In genomic region chr13:30063741-30064140, GRCm38 (mm10) we compare ENCODE assay signal across 21 mouse cellular contexts.
DNase-seq lines count a peak whose midpoint lies in the region; ATAC-seq and TF ChIP-seq lines count a peak whose summit lies in the region.
"Had no signal": no experiment of that assay in that cellular context is flagged by ENCODE, and none has a peak within 500 bp of the region (broad histone marks: within the 10 kb centered on the region; RNA-seq: fewer than 3 reads in every experiment).

No protein-coding gene starts in this region.

- no peak overlapping the region for H3K27ac ChIP-seq in midbrain, embryonic 11.5 days (ENCODE audit: low read depth, low read length)
- no peak overlapping the region for H3K27ac ChIP-seq in midbrain, embryonic 13.5 days

- no peaks in the 10 kb centered on the region for H3K9me3 ChIP-seq in midbrain, embryonic 11.5 days (ENCODE audit: control insufficient read depth, low read length)
- H3K9me3 ChIP-seq in midbrain, embryonic 13.5 days, result no peaks in the 10 kb centered on the region
- H3K9me3 ChIP-seq: G1E had no signal

- CTCF ChIA-PET in Patski (lab: Charles Lee), result no interaction called here

- in situ Hi-C loops in Patski (cut with MboI; ENCODE audit: low pct_unique_long_range_greater_than_20kb), result no loop called here

- WGBS in midbrain, embryonic 11.5 days, result 84% methylated on average over 3 of the region's 3 CpGs
- WGBS in midbrain, embryonic 13.5 days, result 80% methylated on average over 3 of the region's 3 CpGs

- H3K4me3 ChIP-seq in midbrain, embryonic 11.5 days (ENCODE audit: low read depth, low read length), result no peak overlapping the region
- H3K4me3 ChIP-seq in midbrain, embryonic 13.5 days (replicated peaks), result no peak overlapping the region

- POLR2A ChIA-PET in Patski (lab: Charles Lee), result interaction anchor here (0.6 kb wide), 1 partner anchor 25 kb away, joined by 4 read pairs; no protein-coding TSS in a partner anchor

- H3K9ac ChIP-seq in midbrain, embryonic 11.5 days (ENCODE audit: low read length), result no peak overlapping the region
- H3K9ac ChIP-seq in midbrain, embryonic 13.5 days (replicated peaks), result no peak overlapping the region

- DNase-seq in heart, adult 11 months, result peak; percentile 57
- no peak for DNase-seq in heart, postnatal 10 days
- peak; percentile 70 for DNase-seq in midbrain, embryonic 11.5 days (ENCODE audit: low spot score, missing footprints)
- peak; percentile 9 for DNase-seq in Patski (ENCODE audit: low read depth, low spot score)
- no peak for DNase-seq in right cerebral cortex, postnatal 4 days
- DNase-seq: adrenal gland, adult 2 months; adrenal gland, adult 8-10 months; adrenal gland, postnatal 10 days; adrenal gland, postnatal 14 days; adrenal gland, postnatal 25 days; adrenal gland, postnatal 36 days; B cell, adult 2 months; cerebellum, adult 11 months; cerebellum, adult 11-12 months; cerebellum, adult 18-20 months; cerebellum, adult 2 months had no signal

- intact Hi-C loops in heart, postnatal 10 days (cut with DNase I), result no loop called here

- no peak for TF ChIP-seq CTCF in Patski (IDR thresholded peaks at IDR 0.05)

- ATAC-seq in midbrain, embryonic 11.5 days (ENCODE audit: low FRiP score), result no peak
- no peak for ATAC-seq in midbrain, embryonic 13.5 days
- no peak for ATAC-seq in Patski
- ATAC-seq: activated CD4-positive, CD25-positive, alpha-beta regulatory T cell, adult 4 months; CD4-positive, CD25-positive, alpha-beta regulatory T cell, adult 4 months had no signal

- H3K4me2 ChIP-seq in midbrain, embryonic 11.5 days, result no peak overlapping the region
- no peak overlapping the region for H3K4me2 ChIP-seq in midbrain, embryonic 13.5 days (replicated peaks)

- no peaks in the 10 kb centered on the region for H3K36me3 ChIP-seq in midbrain, embryonic 11.5 days (ENCODE audit: control insufficient read depth, insufficient read depth, low read length)
- H3K36me3 ChIP-seq in midbrain, embryonic 13.5 days, result no peaks in the 10 kb centered on the region
- H3K36me3 ChIP-seq: G1E had no signal

- H3K4me1 ChIP-seq in midbrain, embryonic 11.5 days (ENCODE audit: control insufficient read depth, insufficient read depth, low read length), result no peaks in the 10 kb centered on the region
- no peaks in the 10 kb centered on the region for H3K4me1 ChIP-seq in midbrain, embryonic 13.5 days (replicated peaks)

- H3K27me3 ChIP-seq in midbrain, embryonic 11.5 days (ENCODE audit: control insufficient read depth, insufficient read depth, low read length), result no peaks in the 10 kb centered on the region
- no peaks in the 10 kb centered on the region for H3K27me3 ChIP-seq in midbrain, embryonic 13.5 days
- H3K27me3 ChIP-seq in Patski, result peaks cover 10% of the 10 kb centered on the region
- H3K27me3 ChIP-seq: CH12.LX had no signal

Comparison
In these comparisons a context has a peak if more than half of its experiments do, and no peak if none do; other contexts are left out.
1. DNase-seq: peak in heart, adult 11 months (single experiment), midbrain, embryonic 11.5 days (single experiment) and Patski (single experiment); none in heart, postnatal 10 days (0 of 2) and right cerebral cortex, postnatal 4 days (single experiment).